Mouse (Mus musculus) kidney, adult 2 months (tissue): ENCODE measurements around the gene Yes1.

Experiments
- CTCF ChIP-seq: fragments of 200-500 bp; conservative IDR thresholded peaks from 2 replicates; pipeline ENCODE4 v1.5.1; 2011; ENCODE audit warnings: low read depth, mild to moderate bottlenecking, control low read depth, low read length, moderate library complexity, mixed read lengths; ENCODE audit not compliant: insufficient read depth, insufficient read length
- POLR2A ChIP-seq: fragments of 200-500 bp; IDR thresholded peaks from one replicate; pipeline ENCODE4 v1.6.1; 2011; ENCODE audit warnings: low read depth, low read length, control low read depth

- no peak for TF ChIP-seq POLR2A
- no peak for TF ChIP-seq CTCF
Observed at GRCm38 (mm10) chr5:32722263-32722662, 111.3 kb downstream of the Yes1 start.
